Mouse (Mus musculus) cerebellum, adult 2 months (tissue): ENCODE data around the gene Mapkbp1.

Experiments
- CTCF ChIP-seq: fragments of 200-500 bp; IDR thresholded peaks from 2 replicates; pipeline ENCODE4 v1.5.1; 2011; ENCODE audit warnings: low read depth, mild to moderate bottlenecking, control low read depth, low read length, moderate library complexity, borderline replicate concordance; ENCODE audit not compliant: insufficient read depth
- POLR2A ChIP-seq: fragments of 200-500 bp; IDR thresholded peaks from 2 replicates; pipeline ENCODE4 v1.6.1; 2011; ENCODE audit warnings: low read length, control low read depth, borderline replicate concordance; ENCODE audit not compliant: insufficient read depth

- no peak for TF ChIP-seq CTCF
- no peak for TF ChIP-seq POLR2A
Measured at GRCm38 (mm10) chr2:120055923-120056322, 83.4 kb downstream of the Mapkbp1 start.
